Mouse (Mus musculus): ENCODE data around the gene Il9r.

DNA sequence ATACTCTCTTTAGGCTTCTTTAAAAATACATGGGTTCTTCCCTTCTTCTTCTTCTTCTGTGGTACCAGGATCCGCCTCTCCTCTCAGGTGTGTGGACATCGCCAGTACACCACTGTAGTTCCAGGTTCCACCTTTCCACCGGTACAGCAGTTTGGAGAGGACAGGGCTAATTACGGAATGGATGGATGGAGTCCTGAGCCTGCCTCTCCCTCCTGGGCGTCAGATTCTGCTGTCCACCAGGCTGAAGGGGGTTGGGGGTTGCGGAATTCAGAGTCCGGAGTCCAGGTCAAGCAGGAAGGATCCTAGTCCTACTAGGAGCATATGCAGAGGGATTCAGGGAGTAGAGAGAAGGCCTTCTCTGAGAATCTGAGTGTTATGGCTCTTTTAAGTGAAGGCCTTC, 46.9 kb downstream of the Il9r start:
- no peak for TF ChIP-seq CTCF (IDR thresholded peaks at IDR 0.05; ENCODE audit: low read depth)
- no peak for TF ChIP-seq EP300 (IDR thresholded peaks at IDR 0.05; ENCODE audit: low read depth)

Data from liver, embryonic 14.5 days (tissue).